Mouse (Mus musculus) CH12.LX (cell line): Measurements from ENCODE around the gene Trio. TPM values are rescaled to one million over a fixed set of nuclear protein-coding genes. Genes with fewer than 3 reads are reported as not detected.

Source experiments
- DNase-seq: peaks from one replicate; pipeline ENCODE4 v3.0.0-alpha.2; 2013; ENCODE audit errors: extremely low read depth
- H3K27ac ChIP-seq: 2 replicates; pipeline ENCODE4 v1.5.1; 2012; ENCODE audit warnings: low read depth, mild to moderate bottlenecking, control low read depth, moderate library complexity; ENCODE audit not compliant: insufficient read depth
- H3K27me3 ChIP-seq: replicated peaks from 2 replicates; pipeline ENCODE3; 2012; ENCODE audit warnings: inconsistent platforms
- H3K36me3 ChIP-seq, 2 experiments: replicated peaks in 1 of 2; 2 replicates each; pipeline versions ENCODE3 to v1.6.1; 2012; ENCODE audit warnings: inconsistent platforms in 1 of 2, low read length in 1 of 2, mild to moderate bottlenecking in 1 of 2, mixed read lengths in 1 of 2, moderate library complexity in 1 of 2; ENCODE audit not compliant: control insufficient read depth in 1 of 2, insufficient read depth in 1 of 2
- H3K4me1 ChIP-seq, 2 experiments: 2 replicates each; pipeline ENCODE4 v1.6.1; 2012; ENCODE audit warnings: inconsistent platforms in 1 of 2, moderate library complexity in 1 of 2; ENCODE audit not compliant: insufficient read depth in 2 of 2, control insufficient read depth in 1 of 2
- H3K4me2 ChIP-seq: 2 replicates; pipeline ENCODE4 v1.6.1; 2012; ENCODE audit warnings: low read depth, mild to moderate bottlenecking, control low read depth; ENCODE audit not compliant: poor library complexity, insufficient read depth, severe bottlenecking
- H3K4me3 ChIP-seq, 3 experiments: fragments of 150-350 bp in 1 of 3; sonication (generic) in 1 of 3; replicated peaks in 1 of 3; 2 replicates each; pipeline versions ENCODE3 to v1.5.1; 2011 to 2012; ENCODE audit warnings: low read depth in 2 of 3, low read length in 2 of 3, mild to moderate bottlenecking in 2 of 3, moderate library complexity in 2 of 3, control low read depth in 1 of 3, improper control_type of control experiment in 1 of 3, inconsistent platforms in 1 of 3, mixed read lengths in 1 of 3; ENCODE audit not compliant: poor library complexity in 1 of 3
- H3K79me2 ChIP-seq: replicated peaks from 2 replicates; pipeline ENCODE4 v1.6.1; 2012; ENCODE audit warnings: mild to moderate bottlenecking, moderate library complexity; ENCODE audit not compliant: control insufficient read depth, poor library complexity, insufficient read depth, severe bottlenecking; ENCODE audit errors: extremely low read depth
- H3K9ac ChIP-seq: 2 replicates; pipeline ENCODE4 v1.6.1; 2012; ENCODE audit warnings: low read depth, mild to moderate bottlenecking, control low read depth, moderate library complexity; ENCODE audit not compliant: insufficient read depth
- H3K9me3 ChIP-seq: replicated peaks from 2 replicates; pipeline ENCODE3; 2012; ENCODE audit warnings: low read length, inconsistent platforms, mixed read lengths
- BHLHE40 ChIP-seq: IDR thresholded peaks from 2 replicates; pipeline ENCODE4 v1.6.1; 2011; ENCODE audit warnings: mild to moderate bottlenecking, low read depth, low read length, improper control_type of control experiment
- CHD1 ChIP-seq: IDR thresholded peaks from 2 replicates; pipeline ENCODE4 v1.6.1; 2012; ENCODE audit warnings: low read depth, low read length, improper control_type of control experiment, inconsistent platforms
- CHD2 ChIP-seq: IDR thresholded peaks from 2 replicates; pipeline ENCODE4 v1.6.1; 2011; ENCODE audit warnings: low read length, improper control_type of control experiment
- CTCF ChIP-seq, 2 experiments: IDR thresholded peaks in 1 of 2; conservative IDR thresholded peaks in 1 of 2; 2 replicates each; pipeline ENCODE4 v1.5.1; 2011 to 2012; ENCODE audit warnings: low read depth in 2 of 2, low read length in 2 of 2, improper control_type of control experiment in 1 of 2, inconsistent platforms in 1 of 2, mild to moderate bottlenecking in 1 of 2, moderate library complexity in 1 of 2
- ELF1 ChIP-seq: IDR thresholded peaks from 2 replicates; pipeline ENCODE4 v1.6.1; 2014; ENCODE audit warnings: low read depth, mild to moderate bottlenecking, inconsistent platforms, low read length, improper control_type of control experiment
- EP300 ChIP-seq: IDR thresholded peaks from 2 replicates; pipeline ENCODE4 v1.6.1; 2011; ENCODE audit warnings: low read length, improper control_type of control experiment
- ETS1 ChIP-seq: conservative IDR thresholded peaks from 2 replicates; pipeline ENCODE4 v1.6.1; 2012; ENCODE audit warnings: low read depth, mild to moderate bottlenecking, inconsistent platforms, low read length, improper control_type of control experiment, moderate library complexity
- GABPA ChIP-seq: IDR thresholded peaks from 2 replicates; pipeline ENCODE4 v1.6.1; 2012; ENCODE audit warnings: low read depth, low read length, improper control_type of control experiment, inconsistent platforms; ENCODE audit not compliant: insufficient replicate concordance
- IRF4 ChIP-seq: IDR thresholded peaks from 2 replicates; pipeline ENCODE4 v1.6.1; 2014; ENCODE audit warnings: low read depth, mild to moderate bottlenecking, inconsistent platforms, low read length, improper control_type of control experiment
- JUN ChIP-seq: IDR thresholded peaks from 2 replicates; pipeline ENCODE4 v1.6.1; 2011; ENCODE audit warnings: low read depth, mild to moderate bottlenecking, low read length, improper control_type of control experiment, moderate library complexity; ENCODE audit not compliant: insufficient read depth
- KAT2A ChIP-seq: IDR thresholded peaks from 2 replicates; pipeline ENCODE4 v1.6.1; 2012; ENCODE audit warnings: low read length, improper control_type of control experiment, inconsistent platforms; ENCODE audit not compliant: insufficient replicate concordance
- MAFK ChIP-seq: IDR thresholded peaks from 2 replicates; pipeline ENCODE4 v1.6.1; 2011; ENCODE audit warnings: low read length, improper control_type of control experiment; ENCODE audit not compliant: insufficient replicate concordance
- MAX ChIP-seq: IDR thresholded peaks from 2 replicates; pipeline ENCODE4 v1.6.1; 2011; ENCODE audit warnings: low read length, improper control_type of control experiment
- MAZ ChIP-seq: IDR thresholded peaks from 2 replicates; pipeline ENCODE4 v1.6.1; 2012; ENCODE audit warnings: low read depth, mild to moderate bottlenecking, inconsistent platforms, low read length, improper control_type of control experiment, moderate library complexity
- MYC ChIP-seq: IDR thresholded peaks from 2 replicates; pipeline ENCODE4 v1.6.1; 2011; ENCODE audit warnings: low read depth, mild to moderate bottlenecking, improper control_type of control experiment, low read length
- POLR2AphosphoS2 ChIP-seq: IDR thresholded peaks from 2 replicates; pipeline ENCODE4 v1.6.1; 2011; ENCODE audit warnings: low read depth, low read length, improper control_type of control experiment
- TBP ChIP-seq: conservative IDR thresholded peaks from 2 replicates; pipeline ENCODE4 v1.6.1; 2011; ENCODE audit warnings: low read depth, low read length, improper control_type of control experiment
- ZNF384 ChIP-seq: IDR thresholded peaks from 2 replicates; pipeline ENCODE4 v1.6.1; 2012; ENCODE audit warnings: low read depth, low read length, improper control_type of control experiment, inconsistent platforms
- dilution Hi-C: fragments of 300-500 bp; cut with MboI; formaldehyde crosslinking; loops from 2 replicates; pipeline ENCODE4 v1.14.3; 2020; ENCODE audit warnings: low sequenced_read_pairs; ENCODE audit not compliant: extremely low pct_unique_long_range_greater_than_20kb, extremely low pct_ligation_motif_present
- in situ Hi-C: fragments of 300-500 bp; cut with MboI; formaldehyde crosslinking; loops from 3 replicates; pipeline ENCODE4 v1.14.3; 2019; ENCODE audit warnings: low sequenced_read_pairs, low pct_ligation_motif_present, low pct_unique_long_range_greater_than_20kb, mixed read lengths
- polyA plus RNA-seq: library from polyadenylated mRNA; unstranded; fragments of >175 nt; gene quantifications from 2 replicates; pipeline ENCODE4 v1.2.1, GENCODE M21; 2012; ENCODE audit warnings: low read depth; ENCODE audit not compliant: insufficient read length
- total RNA-seq, 2 experiments: library from RNA; depleted of rRNA; stranded (reverse); fragments of 300-350 nt in 1 of 2; fragments of >200 nt in 1 of 2; gene quantifications; 2 replicates each; pipeline ENCODE4 v1.2.3; 2012 to 2014

Trio gene
- total RNA-seq (2012; rRNA removed), result 1.8 and 3.9 TPM in 2 replicates
- total RNA-seq (2014; rRNA removed), result 4.1 and 4.3 TPM in 2 replicates
- polyA plus RNA-seq, result 17.4 and 17.5 TPM in 2 replicates

GRCm38 (mm10) chr15:28025447-28026166, at the start of gene Trio:
TSS of gene Trio (minus strand) at chr15:28025848.
- H3K27me3 ChIP-seq, result no peaks in the 10 kb centered on the region
- H3K9me3 ChIP-seq, result peaks cover 18% of the 10 kb centered on the region

GRCm38 (mm10) chr15:28074416-28074970, 48.8 kb upstream of the Trio start:
- H3K9me3 ChIP-seq, result no peaks in the 10 kb centered on the region
- no peak overlapping the region for H3K27ac ChIP-seq
- no peak for DNase-seq
- no peak overlapping the region for H3K4me3 ChIP-seq
- no peak overlapping the region for H3K9ac ChIP-seq
- TF ChIP-seq CHD1 (no peak), ZNF384 (no peak), ELF1 (no peak), CHD2 (no peak), BHLHE40 (no peak), MAFK (no peak), GABPA (no peak), POLR2AphosphoS2 (no peak), MAZ (no peak)
- H3K4me2 ChIP-seq, result no peak overlapping the region
- dilution Hi-C loops (no loop called here), in situ Hi-C loops (no loop called here)
- peaks cover 0 to 14% of the 10 kb centered on the region in 2 experiments; a peak in 2 of 4 replicates for H3K4me1 ChIP-seq
- no peaks in the 10 kb centered on the region for H3K79me2 ChIP-seq
- no peaks in the 10 kb centered on the region for H3K36me3 ChIP-seq
- H3K27me3 ChIP-seq, result no peaks in the 10 kb centered on the region

More at GRCm38 (mm10) chr15:28025447-28026166, at the start of gene Trio:
- no peak for DNase-seq
- H3K36me3 ChIP-seq, result no peaks in the 10 kb centered on the region
- no peak within 1 kb of the TSS for H3K4me3 ChIP-seq
- H3K4me2 ChIP-seq, result no peak within 1 kb of the TSS
- H3K4me1 ChIP-seq, result peaks cover 0 to 15% of the 10 kb centered on the region in 2 experiments; a peak in 2 of 4 replicates
- TF ChIP-seq KAT2A, result no peak
- no peak for TF ChIP-seq GABPA
- no peak for TF ChIP-seq BHLHE40
- TF ChIP-seq CTCF (conservative IDR thresholded peaks at IDR 0.05 in 1 of 2, IDR thresholded peaks at IDR 0.05 in 1 of 2; ENCODE audit: low read depth in 2 of 2, low read length in 2 of 2), result no peak
- no peak for TF ChIP-seq ETS1
- TF ChIP-seq MYC, result no peak
- TF ChIP-seq TBP, result no peak
- TF ChIP-seq JUN, result no peak
- TF ChIP-seq EP300, result no peak
- no peak for TF ChIP-seq IRF4
- no peak for TF ChIP-seq MAX
- in situ Hi-C loops (no loop called here), dilution Hi-C loops (no loop called here)
- H3K27ac ChIP-seq, result no peak within 1 kb of the TSS
- H3K9ac ChIP-seq, result no peak within 1 kb of the TSS
- H3K79me2 ChIP-seq, result no peaks in the 10 kb centered on the region
